Mouse (Mus musculus) heart, adult 2 months (tissue): ENCODE measurements around the gene Atg13.

Experiments
- CTCF ChIP-seq: fragments of 200-600 bp; IDR thresholded peaks from 2 replicates; pipeline ENCODE4 v1.8.1; 2022; ENCODE audit warnings: antibody characterized with exemption, mild to moderate bottlenecking, moderate library complexity
- EP300 ChIP-seq: fragments of 200-500 bp; IDR thresholded peaks from 2 replicates; pipeline ENCODE4 v1.6.1; 2011; ENCODE audit warnings: low read depth, low read length, control low read depth; ENCODE audit not compliant: insufficient read depth

GRCm38 (mm10) chr2:91676961-91677360 is 33.4 kb downstream of the Atg13 start:
- TF ChIP-seq CTCF (no peak), EP300 (no peak)
